Mouse (Mus musculus) hindbrain, embryonic 12.5 days (tissue): ENCODE data around the gene Dhcr7. TPM values are rescaled to one million over a fixed set of nuclear protein-coding genes. Genes with fewer than 3 reads are reported as not detected.
A peak's percentile ranks its signal among the peaks of the same experiment; 100 is the strongest.

ENCODE experiments used
- ATAC-seq: fragments of 200-750 bp; cut with Nextera tagmentation; 2 replicates; pipeline ENCODE4 v1.8.0; 2017; ENCODE audit warnings: moderate TSS enrichment; ENCODE audit not compliant: low FRiP score
- H3K27ac ChIP-seq: fragments of 300-500 bp; sonication (generic); 2 replicates; pipeline ENCODE4 v1.5.1; 2016; ENCODE audit warnings: mild to moderate bottlenecking
- H3K27me3 ChIP-seq: fragments of 300-500 bp; sonication (generic); 2 replicates; pipeline ENCODE4 v1.6.1; 2016; ENCODE audit warnings: mild to moderate bottlenecking
- H3K36me3 ChIP-seq: fragments of 300-500 bp; sonication (generic); 2 replicates; pipeline ENCODE4 v1.6.1; 2016; ENCODE audit warnings: mild to moderate bottlenecking
- H3K4me1 ChIP-seq: fragments of 300-500 bp; sonication (generic); 2 replicates; pipeline ENCODE4 v1.6.1; 2016
- H3K4me2 ChIP-seq: fragments of 300-500 bp; sonication (generic); replicated peaks from 2 replicates; pipeline ENCODE4 v1.6.1; 2016; ENCODE audit warnings: mild to moderate bottlenecking
- H3K4me3 ChIP-seq: fragments of 300-500 bp; sonication (generic); 2 replicates; pipeline ENCODE4 v1.5.1; 2016; ENCODE audit warnings: mild to moderate bottlenecking
- H3K9ac ChIP-seq: fragments of 300-500 bp; sonication (generic); 2 replicates; pipeline ENCODE4 v1.6.1; 2016; ENCODE audit warnings: mild to moderate bottlenecking, moderate library complexity
- H3K9me3 ChIP-seq: fragments of 300-500 bp; sonication (generic); replicated peaks from 2 replicates; pipeline ENCODE4 v1.6.1; 2016; ENCODE audit warnings: mild to moderate bottlenecking
- WGBS: fragments of 180-500 bp; shearing (Covaris S2); methylation state at CpG from one replicate; pipeline ENCODE4 v1.1.7; 2016; 5-methylcytosine and 5-hydroxymethylcytosine counted together
- polyA plus RNA-seq: library from polyadenylated mRNA; unstranded; fragments of >200 nt; fragmentation: Nextera tagmentation; extraction: Ambion mirVana; gene quantifications from 2 replicates; pipeline ENCODE4 v1.2.1, GENCODE M21; 2016

Dhcr7 gene
- polyA plus RNA-seq, 1 experiment from 2014 or later: 64.4 TPM

DNA sequence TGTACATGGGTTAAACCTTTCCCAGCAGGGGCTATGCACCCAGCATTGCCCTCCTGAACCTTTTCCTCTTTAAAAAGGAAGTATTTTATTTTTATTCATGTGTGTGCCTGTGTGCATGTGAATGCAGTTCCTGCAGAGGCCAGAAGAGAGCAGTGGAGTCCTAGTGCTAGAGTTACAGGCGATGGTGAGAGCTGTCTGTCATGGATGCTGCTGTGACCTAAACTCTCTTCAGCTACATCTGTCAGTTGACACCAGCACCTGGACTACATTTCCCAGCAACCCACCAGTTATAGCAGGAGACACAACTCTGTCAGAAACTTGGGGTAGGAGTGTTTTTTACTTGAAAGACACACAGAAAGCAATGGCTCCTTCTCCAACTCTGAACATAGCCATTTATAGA, 14.0 kb upstream of the Dhcr7 start:
- WGBS: 57% methylated on average over 1 of the region's 1 CpGs
- Histone ChIP-seq H3K4me1 (no peaks in the 10 kb centered on the region), H3K27me3 (no peaks in the 10 kb centered on the region), H3K9me3 (no peaks in the 10 kb centered on the region), H3K36me3 (peaks cover 90% of the 10 kb centered on the region), H3K9ac (no peak overlapping the region), H3K4me2 (no peak overlapping the region), H3K27ac (no peak overlapping the region), H3K4me3 (no peak overlapping the region)
- no peak for ATAC-seq

DNA sequence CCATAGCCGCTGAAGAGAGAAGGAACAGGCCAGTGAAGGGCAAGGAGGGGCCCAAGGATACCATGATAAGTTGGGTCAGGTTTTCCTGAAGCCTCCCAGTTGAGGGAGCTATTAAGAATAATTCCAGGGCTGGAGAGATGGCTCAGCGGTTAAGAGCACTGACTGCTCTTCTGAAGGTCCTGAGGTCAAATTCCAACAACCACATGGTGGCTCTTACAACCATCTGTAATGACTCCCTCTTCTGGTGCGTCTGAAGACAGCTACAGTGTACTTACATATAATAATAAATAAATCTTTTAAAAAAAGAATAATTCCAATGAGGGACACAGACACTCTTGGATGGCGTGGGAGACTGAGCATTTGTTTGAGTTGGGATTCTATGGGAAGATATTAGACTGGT, 3.7 kb upstream of the Dhcr7 start:
- no peak for ATAC-seq
- H3K36me3 ChIP-seq: peaks cover 38% of the 10 kb centered on the region
- H3K4me2 ChIP-seq: no peak overlapping the region
- peaks cover 16% of the 10 kb centered on the region for H3K4me1 ChIP-seq
- no peak overlapping the region for H3K4me3 ChIP-seq
- no peaks in the 10 kb centered on the region for H3K9me3 ChIP-seq
- H3K27me3 ChIP-seq: no peaks in the 10 kb centered on the region
- no peak overlapping the region for H3K9ac ChIP-seq
- H3K27ac ChIP-seq: no peak overlapping the region
- 81% methylated on average over 4 of the region's 4 CpGs for WGBS

DNA sequence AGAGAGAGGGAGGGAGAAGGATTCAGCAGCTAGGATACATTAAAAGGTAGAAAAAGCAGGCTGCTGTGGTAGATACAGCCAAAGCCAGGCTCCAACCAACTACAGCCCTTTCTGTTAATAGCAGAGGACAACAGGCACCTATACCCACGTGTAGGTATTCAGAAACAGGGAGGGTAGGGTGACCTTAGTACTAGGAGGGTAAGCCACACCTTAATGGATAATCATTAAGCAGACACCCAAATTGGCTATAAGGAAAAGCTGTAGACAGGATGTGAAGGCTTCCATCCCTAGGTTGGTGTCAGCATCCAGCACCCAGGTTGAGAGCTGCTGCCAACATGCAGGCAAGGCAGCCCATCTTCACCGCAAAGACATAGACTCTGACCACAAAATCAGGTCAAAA, 1.7 kb upstream of the Dhcr7 start:
- H3K36me3 ChIP-seq: peaks cover 20% of the 10 kb centered on the region
- no peak overlapping the region for H3K9ac ChIP-seq
- WGBS: 88% methylated on average over 2 of the region's 2 CpGs
- H3K4me3 ChIP-seq: no peak overlapping the region
- H3K27me3 ChIP-seq: no peaks in the 10 kb centered on the region
- no peak for ATAC-seq
- no peaks in the 10 kb centered on the region for H3K9me3 ChIP-seq
- no peak overlapping the region for H3K4me2 ChIP-seq
- peaks cover 16% of the 10 kb centered on the region for H3K4me1 ChIP-seq
- no peak overlapping the region for H3K27ac ChIP-seq

DNA sequence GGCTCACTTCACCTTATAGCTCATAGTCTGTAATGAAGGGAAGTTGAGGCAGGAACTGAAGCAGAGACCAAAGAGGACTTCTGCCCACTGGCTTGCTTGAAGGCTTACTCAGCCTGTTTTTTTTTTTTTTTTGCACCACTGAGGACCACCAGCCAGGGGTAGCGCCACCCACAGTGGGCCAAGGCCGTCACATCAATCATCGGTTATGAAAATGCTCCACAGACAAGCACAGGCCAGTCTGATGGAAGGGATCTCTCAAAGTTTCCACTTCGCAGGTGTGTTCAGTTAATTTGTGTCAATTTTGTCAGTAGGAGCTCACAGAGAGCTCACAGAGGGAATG, 291 bp downstream of the Dhcr7 start:
- Histone ChIP-seq H3K36me3 (peaks cover 7% of the 10 kb centered on the region), H3K27ac (peak overlapping the region; percentile 49), H3K4me2 (peak overlapping the region; percentile 61), H3K9ac (0 out of 2 replicates have a peak overlapping the region, but pooled peaks have one; percentile 4), H3K4me3 (peak overlapping the region; percentile 48), H3K9me3 (no peaks in the 10 kb centered on the region), H3K4me1 (peaks cover 16% of the 10 kb centered on the region), H3K27me3 (no peaks in the 10 kb centered on the region)
- ATAC-seq: peak; percentile 49
- 73% methylated on average over 4 of the region's 4 CpGs for WGBS

DNA sequence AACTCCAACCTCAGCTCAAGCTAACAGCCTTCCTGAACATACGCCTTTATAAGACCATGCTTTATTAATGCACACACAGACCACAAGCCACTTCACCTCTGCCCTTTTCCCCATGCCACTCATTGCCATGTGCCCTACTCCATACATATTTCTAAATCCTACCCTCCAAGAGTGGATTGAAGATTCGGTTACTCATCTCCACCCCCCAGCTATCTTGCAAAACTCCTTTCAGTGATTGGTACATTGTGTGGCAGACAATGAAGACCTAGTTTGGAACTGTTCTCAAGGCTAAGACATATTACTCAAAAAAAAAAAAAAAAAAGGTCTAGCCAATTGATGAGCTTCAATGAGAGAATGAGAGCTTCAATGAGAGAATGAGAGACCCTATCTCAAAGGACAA, 4.0 kb downstream of the Dhcr7 start:
- H3K4me3 ChIP-seq: no peak overlapping the region
- no peaks in the 10 kb centered on the region for H3K36me3 ChIP-seq
- H3K4me1 ChIP-seq: peaks cover 27% of the 10 kb centered on the region
- H3K9me3 ChIP-seq: no peaks in the 10 kb centered on the region
- 89% methylated on average over 2 of the region's 2 CpGs for WGBS
- no peak overlapping the region for H3K27ac ChIP-seq
- H3K4me2 ChIP-seq: no peak overlapping the region
- H3K9ac ChIP-seq: no peak overlapping the region
- no peak for ATAC-seq
- H3K27me3 ChIP-seq: no peaks in the 10 kb centered on the region

DNA sequence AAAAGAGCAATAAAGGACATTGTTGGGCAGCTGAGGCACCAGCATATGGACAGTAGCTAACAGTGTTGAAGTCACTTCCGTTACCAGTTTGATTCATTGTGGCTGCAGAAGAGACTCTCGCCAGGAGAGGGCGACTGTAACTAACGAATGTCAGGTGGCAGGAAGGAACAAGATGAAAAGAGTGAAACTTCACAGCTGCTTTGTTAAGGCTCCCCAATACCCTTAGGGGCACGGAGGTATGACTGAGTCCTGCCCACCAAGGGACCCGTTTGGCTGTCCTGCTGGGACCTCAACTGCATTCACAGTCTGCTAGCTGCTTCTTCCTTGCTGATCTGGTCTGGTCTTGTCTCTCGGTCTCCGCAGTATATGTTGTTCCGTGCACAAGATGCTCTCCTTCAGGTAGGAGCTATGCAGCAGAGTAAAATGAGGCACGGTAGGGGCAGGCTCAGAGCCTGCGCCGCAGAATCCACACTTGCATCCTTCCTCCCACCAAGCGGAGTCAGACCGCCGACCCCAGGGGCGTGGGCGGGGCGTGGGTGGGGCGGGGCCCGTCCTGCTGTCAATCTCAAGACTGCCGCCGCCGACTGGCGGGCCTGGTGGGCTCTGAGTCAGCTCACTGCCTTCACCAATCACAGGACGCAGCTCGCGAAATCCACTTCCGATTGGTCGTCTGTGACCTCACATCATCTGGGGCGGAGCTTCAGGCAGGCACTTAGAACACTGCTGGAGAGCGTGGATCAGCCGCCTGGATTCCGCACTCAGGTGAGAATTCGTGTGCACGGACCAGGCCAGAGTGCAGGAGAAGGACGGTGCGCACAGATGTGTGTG, 6.8 kb downstream of the Dhcr7 start:
- peak overlapping the region; percentile 81 for H3K9ac ChIP-seq
- under 1% methylated on average over 37 of the region's 37 CpGs for whole genome bisulfite sequencing
- H3K36me3 ChIP-seq: no peaks in the 10 kb centered on the region
- H3K9me3 ChIP-seq: no peaks in the 10 kb centered on the region
- H3K4me3 ChIP-seq: peak overlapping the region; percentile 58
- ATAC-seq: peak; percentile 99
- H3K27ac ChIP-seq: peak overlapping the region; percentile 93
- peak overlapping the region; percentile 90 for H3K4me2 ChIP-seq
- H3K4me1 ChIP-seq: peaks cover 46% of the 10 kb centered on the region
- H3K27me3 ChIP-seq: no peaks in the 10 kb centered on the region

DNA sequence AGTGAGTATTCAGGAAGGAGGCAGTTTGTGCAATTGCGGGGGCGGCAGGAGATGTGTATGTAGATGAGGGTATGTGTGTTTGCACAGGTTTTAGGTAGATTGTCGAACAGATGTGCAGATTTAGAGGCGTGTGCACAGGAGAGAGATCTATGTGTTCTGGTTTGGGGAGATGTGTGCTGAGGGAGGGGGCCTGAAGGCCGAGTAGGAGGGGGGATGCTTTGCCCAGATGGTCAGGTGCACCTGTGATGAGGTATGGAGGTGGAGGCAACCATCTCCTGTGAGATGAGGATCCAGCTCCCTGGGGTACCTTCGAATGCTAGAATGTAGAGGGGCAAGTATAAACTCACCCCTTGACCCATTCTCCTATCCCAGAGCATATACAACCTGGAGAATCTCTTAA, 7.5 kb downstream of the Dhcr7 start:
- no peaks in the 10 kb centered on the region for H3K27me3 ChIP-seq
- no peaks in the 10 kb centered on the region for H3K9me3 ChIP-seq
- ATAC-seq: peak; percentile 20
- H3K9ac ChIP-seq: peak overlapping the region; percentile 81
- H3K4me1 ChIP-seq: peaks cover 51% of the 10 kb centered on the region
- H3K27ac ChIP-seq: peak overlapping the region; percentile 93
- H3K36me3 ChIP-seq: no peaks in the 10 kb centered on the region
- peak overlapping the region; percentile 90 for H3K4me2 ChIP-seq
- peak overlapping the region; percentile 58 for H3K4me3 ChIP-seq
- WGBS: 11% methylated on average over 6 of the region's 6 CpGs

DNA sequence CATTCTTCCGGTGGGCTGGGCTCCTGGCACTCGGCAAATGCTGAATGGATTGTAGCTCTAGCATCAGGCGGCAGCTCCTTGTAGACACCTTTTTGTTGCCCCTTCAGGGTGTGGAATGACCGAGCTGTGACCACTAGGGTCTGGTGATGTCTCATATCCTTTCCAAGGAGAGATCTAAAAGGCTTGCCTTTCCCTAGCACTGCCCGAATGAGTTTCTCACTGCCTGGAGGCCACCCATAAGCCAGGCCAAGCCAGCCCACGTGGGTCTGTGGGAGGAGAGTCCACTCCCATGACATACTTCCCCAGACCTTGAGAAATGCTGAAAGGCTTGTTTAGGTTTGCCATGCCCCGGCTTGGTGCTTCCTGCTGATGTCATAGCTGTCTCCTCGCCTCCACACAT, 9.3 kb downstream of the Dhcr7 start:
- Histone ChIP-seq H3K4me1 (peaks cover 55% of the 10 kb centered on the region), H3K9me3 (no peaks in the 10 kb centered on the region), H3K9ac (0 out of 2 replicates have a peak overlapping the region, but pooled peaks have one; percentile 1), H3K4me2 (peak overlapping the region; percentile 90), H3K27ac (no peak overlapping the region), H3K4me3 (no peak overlapping the region), H3K27me3 (no peaks in the 10 kb centered on the region), H3K36me3 (peaks cover 10% of the 10 kb centered on the region; the same call in 1 of the 2 replicates)
- WGBS: 85% methylated on average over 8 of the region's 8 CpGs
- no peak for ATAC-seq

DNA sequence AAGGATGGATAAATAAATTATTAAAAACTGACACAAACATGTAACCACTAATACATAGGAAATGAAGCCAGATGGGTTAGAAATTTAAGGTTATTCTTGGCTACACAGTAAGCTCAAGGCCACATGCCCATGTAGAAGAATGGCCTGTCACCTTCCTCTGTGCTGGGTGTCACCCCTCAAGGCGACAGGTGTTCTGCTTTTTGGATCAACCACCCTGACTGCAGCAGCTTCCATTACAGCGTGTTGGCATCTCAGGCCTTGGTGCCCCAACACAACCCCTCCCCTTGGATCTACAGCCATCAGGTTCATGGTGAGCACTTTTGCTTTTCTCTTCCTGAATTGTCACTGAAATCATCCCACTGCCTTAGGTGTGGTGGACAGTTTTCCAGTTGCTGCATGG, 9.7 kb downstream of the Dhcr7 start:
- H3K27ac ChIP-seq: no peak overlapping the region
- no peaks in the 10 kb centered on the region for H3K9me3 ChIP-seq
- H3K4me3 ChIP-seq: no peak overlapping the region
- peaks cover 55% of the 10 kb centered on the region for H3K4me1 ChIP-seq
- H3K4me2 ChIP-seq: no peak overlapping the region
- 89% methylated on average over 2 of the region's 2 CpGs for WGBS
- no peak for ATAC-seq
- no peak overlapping the region for H3K9ac ChIP-seq
- H3K27me3 ChIP-seq: no peaks in the 10 kb centered on the region
- peaks cover 14% of the 10 kb centered on the region for H3K36me3 ChIP-seq

DNA sequence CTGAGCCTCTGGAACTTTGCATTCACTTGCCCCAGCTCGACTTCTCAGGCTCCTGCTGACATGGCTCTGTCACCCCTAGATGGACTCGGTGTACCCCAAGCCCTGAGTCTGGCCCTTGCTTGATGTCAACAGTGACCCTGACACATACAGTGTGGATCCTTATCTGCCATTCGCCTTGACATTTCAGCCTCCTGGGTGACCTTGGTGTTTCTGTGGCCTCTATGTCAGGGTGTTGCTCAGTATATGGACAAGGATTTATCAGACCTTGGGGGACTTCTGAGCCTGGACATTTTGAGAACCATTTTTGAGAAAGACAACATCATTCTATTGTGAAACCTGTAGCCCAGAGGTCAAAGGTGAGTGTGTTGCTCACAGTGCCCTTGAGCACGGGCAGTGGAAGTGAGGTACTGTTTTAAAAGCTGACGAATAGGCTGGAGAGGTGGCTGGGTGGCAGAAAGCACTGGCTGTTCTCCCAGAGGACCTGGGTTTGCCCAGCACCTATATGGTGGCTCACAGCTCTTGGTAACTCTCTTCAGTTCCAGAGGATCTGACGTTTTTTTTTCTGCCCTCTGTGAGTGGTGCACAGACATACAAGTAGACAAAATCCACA, 10.7 kb downstream of the Dhcr7 start:
- 80% methylated on average over 6 of the region's 6 CpGs for WGBS
- no peak for ATAC-seq
- Histone ChIP-seq H3K27me3 (no peaks in the 10 kb centered on the region), H3K9ac (no peak overlapping the region), H3K27ac (no peak overlapping the region), H3K4me3 (no peak overlapping the region), H3K4me1 (peaks cover 55% of the 10 kb centered on the region), H3K36me3 (peaks cover 24% of the 10 kb centered on the region), H3K9me3 (no peaks in the 10 kb centered on the region), H3K4me2 (no peak overlapping the region)

DNA sequence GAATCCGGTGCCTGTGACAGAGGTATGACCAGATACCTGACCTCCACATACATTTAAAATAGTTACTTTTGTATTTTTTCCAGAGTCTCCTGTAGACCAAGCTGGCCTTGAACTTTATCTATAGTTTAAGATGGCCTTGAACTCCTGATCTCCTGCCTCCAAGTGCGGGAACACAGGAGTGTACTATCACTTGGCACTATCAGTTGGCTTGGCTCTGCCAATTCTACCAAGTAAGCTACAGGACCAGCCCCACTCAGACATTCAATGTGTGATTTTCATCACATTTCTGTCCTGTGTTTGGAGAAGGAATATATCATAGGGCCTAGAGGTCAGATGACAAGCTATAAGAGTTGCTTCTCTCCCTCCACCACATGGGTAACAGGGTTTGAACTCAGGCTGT, 11.4 kb downstream of the Dhcr7 start:
- H3K27me3 ChIP-seq: no peaks in the 10 kb centered on the region
- WGBS: 95% methylated on average over 2 of the region's 2 CpGs
- H3K36me3 ChIP-seq: peaks cover 29% of the 10 kb centered on the region
- H3K9ac ChIP-seq: 0 out of 2 replicates have a peak overlapping the region, but pooled peaks have one; percentile 27
- H3K27ac ChIP-seq: no peak overlapping the region
- H3K9me3 ChIP-seq: no peaks in the 10 kb centered on the region
- no peak overlapping the region for H3K4me2 ChIP-seq
- H3K4me3 ChIP-seq: no peak overlapping the region
- peaks cover 52% of the 10 kb centered on the region for H3K4me1 ChIP-seq
- ATAC-seq: no peak

DNA sequence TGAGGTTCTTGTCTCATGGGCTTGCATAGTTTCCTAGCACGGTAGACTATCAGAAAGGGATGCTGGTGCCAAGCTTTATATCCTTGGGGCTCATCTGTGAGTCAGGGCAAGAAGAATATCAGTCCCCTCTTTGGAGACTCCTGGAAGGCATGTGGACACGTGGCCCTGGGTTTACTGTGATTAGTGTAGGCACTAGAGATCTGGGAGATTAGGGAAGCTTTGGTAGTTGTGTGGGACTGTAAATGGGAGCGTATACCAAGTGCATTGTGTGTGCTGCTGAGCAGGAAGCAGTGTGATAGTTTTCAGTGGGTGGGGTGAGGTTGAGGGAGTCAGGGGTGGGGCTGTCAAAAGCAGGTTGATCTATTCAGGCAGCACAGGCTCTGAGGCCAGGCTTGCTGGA, 12.0 kb downstream of the Dhcr7 start:
- peaks cover 36% of the 10 kb centered on the region for H3K36me3 ChIP-seq
- ATAC-seq: no peak
- WGBS: 82% methylated on average over 3 of the region's 3 CpGs

More for the DNA sequence above, 12.0 kb downstream of the Dhcr7 start:
- no peak overlapping the region for H3K27ac ChIP-seq
- H3K27me3 ChIP-seq: no peaks in the 10 kb centered on the region
- H3K4me2 ChIP-seq: no peak overlapping the region
- peaks cover 51% of the 10 kb centered on the region for H3K4me1 ChIP-seq
- no peak overlapping the region for H3K4me3 ChIP-seq
- H3K9ac ChIP-seq: no peak overlapping the region
- H3K9me3 ChIP-seq: no peaks in the 10 kb centered on the region
